Mouse (Mus musculus) hindbrain, embryonic 14.5 days (tissue): ENCODE results near the gene Gm10638. TPM values are rescaled to one million over a fixed set of nuclear protein-coding genes. Genes with fewer than 3 reads are reported as not detected.
A peak's percentile ranks its signal among the peaks of the same experiment; 100 is the strongest.

Experiments used
- ATAC-seq: fragments of 200-750 bp; cut with Nextera tagmentation; 2 replicates; pipeline ENCODE4 v1.8.0; 2017; ENCODE audit warnings: moderate number of reproducible peaks, mild to moderate bottlenecking, moderate TSS enrichment, moderate library complexity; ENCODE audit not compliant: low FRiP score
- DNase-seq: peaks from one replicate; pipeline ENCODE4 v3.0.0-alpha.2; 2015; ENCODE audit warnings: low spot score
- H3K27ac ChIP-seq: fragments of 300-500 bp; sonication (generic); 2 replicates; pipeline ENCODE4 v1.5.1; 2014; ENCODE audit warnings: mild to moderate bottlenecking, moderate library complexity
- H3K27me3 ChIP-seq: fragments of 300-500 bp; sonication (generic); 2 replicates; pipeline ENCODE4 v1.6.1; 2014; ENCODE audit warnings: mild to moderate bottlenecking, low read length, mixed read lengths; ENCODE audit not compliant: control insufficient read depth, insufficient read depth
- H3K36me3 ChIP-seq: fragments of 300-500 bp; sonication (generic); replicated peaks from 2 replicates; pipeline ENCODE4 v1.6.1; 2014; ENCODE audit not compliant: control insufficient read depth, insufficient read depth
- H3K4me1 ChIP-seq: fragments of 300-500 bp; sonication (generic); replicated peaks from 2 replicates; pipeline ENCODE4 v1.6.1; 2014; ENCODE audit warnings: antibody characterized with exemption, low read length, mixed read lengths; ENCODE audit not compliant: control insufficient read depth, insufficient read depth
- H3K4me2 ChIP-seq: fragments of 300-500 bp; sonication (generic); replicated peaks from 2 replicates; pipeline ENCODE4 v1.6.1; 2014; ENCODE audit warnings: mild to moderate bottlenecking, moderate library complexity
- H3K4me3 ChIP-seq: fragments of 300-500 bp; sonication (generic); replicated peaks from 2 replicates; pipeline ENCODE4 v1.5.1; 2014; ENCODE audit warnings: mild to moderate bottlenecking, low read length
- H3K9ac ChIP-seq: fragments of 300-500 bp; sonication (generic); 2 replicates; pipeline ENCODE4 v1.6.1; 2014
- H3K9me3 ChIP-seq: fragments of 300-500 bp; sonication (generic); 2 replicates; pipeline ENCODE4 v1.6.1; 2016; ENCODE audit warnings: low read length; ENCODE audit not compliant: control insufficient read depth
- WGBS: fragments of 180-500 bp; shearing (Covaris S2); extraction: QIAGEN DNeasy Blood & Tissue Kit; methylation state at CpG from one replicate; pipeline ENCODE4 v1.1.7; 2014; 5-methylcytosine and 5-hydroxymethylcytosine counted together
- polyA plus RNA-seq: library from polyadenylated mRNA; unstranded; fragments of >200 nt; fragmentation: Nextera tagmentation; extraction: Ambion mirVana; gene quantifications from 2 replicates; pipeline ENCODE4 v1.2.1, GENCODE M21; 2014

Gm10638 gene
- polyA plus RNA-seq, 1 experiment from 2014 or later, result 7.1 TPM

DNA sequence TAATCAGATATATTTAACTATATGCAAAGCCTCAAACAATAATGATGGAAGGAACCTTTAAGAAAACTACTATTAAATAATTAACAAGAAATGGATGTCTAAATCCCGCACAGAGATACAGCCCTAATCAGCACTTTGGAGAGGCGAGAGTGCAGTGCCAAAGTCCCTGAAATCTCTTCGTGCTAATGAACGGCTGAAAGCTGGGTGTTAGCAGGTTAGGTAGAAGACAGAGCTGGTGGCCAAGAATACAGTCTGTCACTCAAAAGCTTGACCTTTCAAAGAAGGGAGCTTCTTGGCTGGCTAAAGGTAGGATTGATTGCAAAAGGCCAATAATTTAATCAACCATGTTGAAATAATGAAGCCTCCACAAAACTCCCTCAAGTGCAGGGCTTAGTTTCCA, 11.3 kb upstream of the Gm10638 start:
- H3K27me3 ChIP-seq, result no peaks in the 10 kb centered on the region
- ATAC-seq, result no peak
- H3K9ac ChIP-seq, result no peak overlapping the region
- no peaks in the 10 kb centered on the region for H3K36me3 ChIP-seq
- H3K4me3 ChIP-seq, result no peak overlapping the region
- no peak overlapping the region for H3K27ac ChIP-seq
- no peak overlapping the region for H3K4me2 ChIP-seq
- WGBS, result 80% methylated on average over 4 of the region's 4 CpGs
- no peaks in the 10 kb centered on the region for H3K9me3 ChIP-seq
- peaks cover 22% of the 10 kb centered on the region for H3K4me1 ChIP-seq
- no peak for DNase-seq

DNA sequence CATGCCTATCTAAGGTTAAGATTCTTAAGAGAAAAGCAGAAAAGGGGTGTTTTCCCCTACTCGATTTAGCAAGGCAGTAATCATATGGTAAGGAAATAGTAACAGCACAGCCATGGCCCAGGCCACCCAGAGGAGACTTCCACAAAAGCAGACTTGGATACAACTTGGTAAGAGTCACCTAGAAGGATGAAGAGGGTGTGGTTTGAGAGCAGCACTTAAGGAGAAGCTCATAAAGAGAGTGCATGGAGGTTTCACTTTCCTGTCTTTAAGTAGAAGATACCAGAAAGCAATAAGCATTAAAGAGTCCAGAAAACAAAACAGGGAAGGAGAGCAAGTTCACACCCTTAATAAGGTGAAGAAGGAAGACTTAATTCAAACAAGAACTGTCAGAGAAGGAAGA, 10.5 kb upstream of the Gm10638 start:
- 84% methylated on average over 1 of the region's 1 CpGs for WGBS
- no peaks in the 10 kb centered on the region for H3K27me3 ChIP-seq

DNA sequence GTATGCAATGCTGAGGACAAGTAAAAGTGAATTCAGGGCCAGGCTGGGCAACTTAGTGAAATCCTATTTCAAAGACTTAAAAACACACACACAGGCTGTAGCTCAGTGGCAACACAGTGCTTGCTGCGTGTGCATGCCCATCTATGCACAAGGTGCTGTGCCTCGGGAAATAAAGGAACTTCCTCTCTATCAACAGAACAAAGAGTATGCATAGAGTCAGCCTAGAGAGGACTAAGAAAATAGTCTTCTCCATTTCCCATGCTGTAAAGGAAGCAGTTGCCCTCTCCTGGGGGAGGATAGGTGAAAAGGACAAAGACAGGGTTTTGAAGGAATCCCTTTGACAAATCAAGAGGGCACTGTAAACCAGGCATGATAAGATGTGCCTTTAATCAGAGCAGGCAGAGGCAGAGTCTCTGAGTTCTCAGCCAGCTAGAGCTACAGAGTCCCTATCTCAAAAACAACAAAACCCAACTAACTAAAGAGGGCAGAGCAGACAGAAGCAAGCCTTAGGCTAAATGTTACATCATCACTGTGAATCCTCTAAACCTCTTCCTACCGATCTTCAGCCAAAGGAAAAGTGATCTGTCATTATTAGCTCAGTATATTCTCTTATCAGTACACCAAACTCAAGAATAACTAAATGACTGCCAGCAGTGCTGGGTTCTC, 9.9 kb upstream of the Gm10638 start:
- H3K36me3 ChIP-seq, result no peaks in the 10 kb centered on the region
- H3K9ac ChIP-seq, result no peak overlapping the region
- no peak overlapping the region for H3K27ac ChIP-seq
- no peak for ATAC-seq
- 70% methylated on average over 3 of the region's 3 CpGs for WGBS
- no peaks in the 10 kb centered on the region for H3K9me3 ChIP-seq
- no peaks in the 10 kb centered on the region for H3K27me3 ChIP-seq
- DNase-seq, result no peak
- peaks cover 22% of the 10 kb centered on the region for H3K4me1 ChIP-seq
- H3K4me2 ChIP-seq, result no peak overlapping the region
- H3K4me3 ChIP-seq, result no peak overlapping the region

More for the DNA sequence above, 10.5 kb upstream of the Gm10638 start:
- no peak overlapping the region for H3K4me3 ChIP-seq
- no peak for DNase-seq
- no peaks in the 10 kb centered on the region for H3K9me3 ChIP-seq
- H3K9ac ChIP-seq, result no peak overlapping the region
- no peak for ATAC-seq
- H3K36me3 ChIP-seq, result no peaks in the 10 kb centered on the region
- H3K4me2 ChIP-seq, result no peak overlapping the region
- peaks cover 22% of the 10 kb centered on the region for H3K4me1 ChIP-seq
- no peak overlapping the region for H3K27ac ChIP-seq

- Histone ChIP-seq H3K4me3 (no peak overlapping the region), H3K4me2 (no peak overlapping the region), H3K4me1 (peaks cover 28% of the 10 kb centered on the region), H3K9me3 (no peaks in the 10 kb centered on the region), H3K27ac (no peak overlapping the region), H3K27me3 (no peaks in the 10 kb centered on the region), H3K36me3 (no peaks in the 10 kb centered on the region), H3K9ac (no peak overlapping the region)
- DNase-seq (no peak), ATAC-seq (no peak)
These were observed 4.6 kb upstream of the Gm10638 start for GRCm38 (mm10) chr8:86740899-86741298.

DNA sequence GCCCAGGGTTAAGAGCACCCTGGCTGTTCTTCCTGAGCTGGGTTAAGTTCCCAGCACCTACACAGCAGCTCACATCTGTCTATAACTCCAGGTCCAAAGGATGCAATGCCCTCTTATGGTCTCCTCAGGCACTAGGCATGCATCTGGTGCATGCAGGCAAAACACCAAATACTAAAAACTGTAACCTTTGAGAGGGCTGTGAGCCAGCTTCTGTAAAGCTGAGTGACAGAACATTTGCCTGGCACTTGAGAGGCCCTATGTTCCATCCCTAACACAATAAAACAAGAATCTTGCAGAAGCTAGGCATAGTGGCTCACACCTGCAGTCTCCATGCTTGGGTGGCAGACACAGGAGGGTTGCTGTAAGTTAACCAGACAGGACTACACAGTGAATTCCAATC, 3.9 kb upstream of the Gm10638 start:
- H3K9me3 ChIP-seq, result no peaks in the 10 kb centered on the region
- no peak for DNase-seq
- H3K27ac ChIP-seq, result no peak overlapping the region
- H3K36me3 ChIP-seq, result no peaks in the 10 kb centered on the region
- no peak overlapping the region for H3K4me3 ChIP-seq
- H3K9ac ChIP-seq, result no peak overlapping the region
- H3K4me2 ChIP-seq, result no peak overlapping the region
- peaks cover 28% of the 10 kb centered on the region for H3K4me1 ChIP-seq
- ATAC-seq, result no peak
- H3K27me3 ChIP-seq, result no peaks in the 10 kb centered on the region

- H3K4me1 ChIP-seq, result peaks cover 31% of the 10 kb centered on the region
- H3K4me2 ChIP-seq, result peak overlapping the region; percentile 28; the same call in 1 of the 2 replicates
- 85% methylated on average over 7 of the region's 7 CpGs for WGBS
- H3K4me3 ChIP-seq, result no peak overlapping the region
- no peak for ATAC-seq
- no peak for DNase-seq
- H3K27ac ChIP-seq, result no peak overlapping the region
- H3K9ac ChIP-seq, result no peak overlapping the region
- H3K36me3 ChIP-seq, result no peaks in the 10 kb centered on the region
- H3K27me3 ChIP-seq, result no peaks in the 10 kb centered on the region
- H3K9me3 ChIP-seq, result no peaks in the 10 kb centered on the region
These were observed 2.7 kb upstream of the Gm10638 start for GRCm38 (mm10) chr8:86742605-86743345.

- Histone ChIP-seq H3K9me3 (no peaks in the 10 kb centered on the region), H3K27me3 (no peaks in the 10 kb centered on the region), H3K9ac (peak overlapping the region; percentile 99), H3K27ac (peak overlapping the region; percentile 98), H3K4me3 (peak overlapping the region; percentile 96), H3K4me1 (peaks cover 31% of the 10 kb centered on the region), H3K4me2 (peak overlapping the region; percentile 60), H3K36me3 (no peaks in the 10 kb centered on the region)
- ATAC-seq (no peak), DNase-seq (no peak)
- 4% methylated on average over 18 of the region's 18 CpGs for WGBS
These were observed 932 bp upstream of the Gm10638 start for GRCm38 (mm10) chr8:86744313-86745220.

- peak; percentile 89 for ATAC-seq
- no peaks in the 10 kb centered on the region for H3K27me3 ChIP-seq
- H3K4me3 ChIP-seq, result peak overlapping the region; percentile 96
- peak; percentile 95 for DNase-seq
- peak overlapping the region; percentile 99 for H3K9ac ChIP-seq
- peak overlapping the region; percentile 98 for H3K27ac ChIP-seq
- peaks cover 31% of the 10 kb centered on the region for H3K4me1 ChIP-seq
- no peaks in the 10 kb centered on the region for H3K9me3 ChIP-seq
- H3K4me2 ChIP-seq, result peak overlapping the region; percentile 88
- WGBS, result 1% methylated on average over 35 of the region's 70 CpGs
- H3K36me3 ChIP-seq, result no peaks in the 10 kb centered on the region
These were observed 489 bp downstream of the Gm10638 start for GRCm38 (mm10) chr8:86745935-86746441.

DNA sequence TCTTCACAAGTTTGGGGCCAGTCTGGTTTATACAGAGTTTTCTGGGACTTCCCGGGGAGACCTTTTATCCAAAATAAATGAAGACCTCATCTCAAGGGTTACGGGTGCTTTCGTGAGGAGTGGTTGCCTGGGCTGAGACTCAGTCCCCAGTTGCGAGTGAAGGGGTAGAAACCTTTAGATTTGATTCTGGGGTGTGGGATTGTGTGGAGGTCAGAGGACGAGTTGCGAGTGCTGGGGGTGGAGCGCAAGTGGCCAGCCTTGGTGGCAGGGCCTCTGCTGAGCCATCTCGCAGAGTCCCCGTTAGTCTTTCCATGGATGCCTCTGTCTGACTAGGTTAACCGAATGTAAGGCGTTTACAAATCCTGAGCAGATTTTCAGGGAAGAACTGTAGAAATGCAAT, 1.0 kb downstream of the Gm10638 start:
- peak; percentile 33; the same call in 1 of the 2 replicates for ATAC-seq

More for the DNA sequence above, 1.0 kb downstream of the Gm10638 start:
- peak overlapping the region; percentile 88 for H3K4me2 ChIP-seq
- no peaks in the 10 kb centered on the region for H3K9me3 ChIP-seq
- peak overlapping the region; percentile 99 for H3K9ac ChIP-seq
- H3K27ac ChIP-seq, result peak overlapping the region; percentile 98
- no peaks in the 10 kb centered on the region for H3K36me3 ChIP-seq
- H3K4me1 ChIP-seq, result peaks cover 31% of the 10 kb centered on the region
- DNase-seq, result no peak
- WGBS, result 3% methylated on average over 11 of the region's 11 CpGs
- H3K27me3 ChIP-seq, result no peaks in the 10 kb centered on the region
- H3K4me3 ChIP-seq, result peak overlapping the region; percentile 96
